Mouse (Mus musculus) heart, adult 18-20 months (tissue): ENCODE data around the gene Hspbap1. TPM values are rescaled to one million over a fixed set of nuclear protein-coding genes. Genes with fewer than 3 reads are reported as not detected.
A peak's percentile ranks its signal among the peaks of the same experiment; 100 is the strongest.

ENCODE experiments used
- DNase-seq, 2 experiments: peaks; one replicate each; pipeline ENCODE4 v3.0.0; 2021 to 2022; ENCODE audit warnings: mixed read lengths in 1 of 2
- total RNA-seq, 2 experiments: library from RNA; stranded (reverse); gene quantifications; 2 replicates each; pipeline ENCODE4 v1.2.3; 2021

Gene Hspbap1
- total RNA-seq, 2 experiments from 2014 or later = 2.4 to 3.2 TPM

- DNase-seq = peak in 1 of 2 experiments; percentile 11
Observed at GRCm38 (mm10) chr16:35763590-35764296, 6.4 kb upstream of the Hspbap1 start.

GRCm38 (mm10) chr16:35764941-35765340 is 5.2 kb upstream of the Hspbap1 start:
- no peak for DNase-seq

- peak in 1 of 2 experiments; percentile 10 for DNase-seq
Observed at GRCm38 (mm10) chr16:35765449-35765848, 4.7 kb upstream of the Hspbap1 start.

- no peak for DNase-seq
Observed at GRCm38 (mm10) chr16:35766366-35766765, 3.8 kb upstream of the Hspbap1 start.

GRCm38 (mm10) chr16:35768469-35768784 is 1.7 kb upstream of the Hspbap1 start:
- no peak for DNase-seq

GRCm38 (mm10) chr16:35768785-35769642 is 1.2 kb upstream of the Hspbap1 start, which contains the start of gene Dirc2:
Dirc2 (minus strand) TSS chr16:35769356.
- DNase-seq = peak; percentile 89 to 90

- DNase-seq = no peak
Observed at GRCm38 (mm10) chr16:35771141-35771540, 966 bp downstream of the Hspbap1 start.

GRCm38 (mm10) chr16:35771606-35772005 is 1.4 kb downstream of the Hspbap1 start:
- DNase-seq = no peak

- no peak for DNase-seq
Observed at GRCm38 (mm10) chr16:35772598-35772997, 2.4 kb downstream of the Hspbap1 start.

GRCm38 (mm10) chr16:35775835-35776234 is 5.7 kb downstream of the Hspbap1 start:
- DNase-seq = no peak

- DNase-seq = peak; percentile 56 to 57
Observed at GRCm38 (mm10) chr16:35776737-35777136, 6.6 kb downstream of the Hspbap1 start.

GRCm38 (mm10) chr16:35777768-35778167 is 7.6 kb downstream of the Hspbap1 start:
- DNase-seq = no peak

- DNase-seq = no peak
Observed at GRCm38 (mm10) chr16:35779681-35780080, 9.5 kb downstream of the Hspbap1 start.

- no peak for DNase-seq
Observed at GRCm38 (mm10) chr16:35781096-35781495, 10.9 kb downstream of the Hspbap1 start.

GRCm38 (mm10) chr16:35781651-35782050 is 11.5 kb downstream of the Hspbap1 start:
- DNase-seq = no peak

- DNase-seq = no peak
Observed at GRCm38 (mm10) chr16:35782451-35783206, 12.5 kb downstream of the Hspbap1 start.

GRCm38 (mm10) chr16:35783207-35783573 is 13.0 kb downstream of the Hspbap1 start:
- no peak for DNase-seq

- no peak for DNase-seq
Observed at GRCm38 (mm10) chr16:35784134-35784725, 14.1 kb downstream of the Hspbap1 start.

GRCm38 (mm10) chr16:35787163-35787562 is 17.0 kb downstream of the Hspbap1 start:
- DNase-seq = no peak

- no peak for DNase-seq
Observed at GRCm38 (mm10) chr16:35787568-35788189, 17.5 kb downstream of the Hspbap1 start.

GRCm38 (mm10) chr16:35788330-35788729 is 18.2 kb downstream of the Hspbap1 start:
- DNase-seq = peak in 1 of 2 experiments; percentile 29
